Mouse (Mus musculus) liver, embryonic 16.5 days (tissue): ENCODE measurements around the gene P3h1. TPM values are rescaled to one million over a fixed set of nuclear protein-coding genes. Genes with fewer than 3 reads are reported as not detected.
A peak's percentile ranks its signal among the peaks of the same experiment; 100 is the strongest.

Source experiments
- ATAC-seq: fragments of 200-750 bp; cut with Nextera tagmentation; 2 replicates; pipeline ENCODE4 v1.8.0; 2017; ENCODE audit warnings: low read depth, mild to moderate bottlenecking, moderate number of reproducible peaks, moderate library complexity
- H3K27ac ChIP-seq: fragments of 300-500 bp; sonication (generic); 2 replicates; pipeline ENCODE4 v1.5.1; 2014; ENCODE audit warnings: mild to moderate bottlenecking, low read length
- H3K27me3 ChIP-seq: fragments of 300-500 bp; sonication (generic); 2 replicates; pipeline ENCODE4 v1.6.1; 2014; ENCODE audit warnings: low read depth, low read length, mixed read lengths; ENCODE audit not compliant: control insufficient read depth, insufficient read depth
- H3K36me3 ChIP-seq: fragments of 300-500 bp; sonication (generic); 2 replicates; pipeline ENCODE4 v1.6.1; 2014; ENCODE audit warnings: mild to moderate bottlenecking; ENCODE audit not compliant: control insufficient read depth, insufficient read depth
- H3K4me1 ChIP-seq: fragments of 300-500 bp; sonication (generic); 2 replicates; pipeline ENCODE4 v1.6.1; 2014; ENCODE audit warnings: low read depth, low read length, mixed read lengths; ENCODE audit not compliant: control insufficient read depth
- H3K4me2 ChIP-seq: fragments of 300-500 bp; sonication (generic); 2 replicates; pipeline ENCODE4 v1.6.1; 2014; ENCODE audit warnings: low read depth, low read length, mixed read lengths
- H3K4me3 ChIP-seq: fragments of 300-500 bp; sonication (generic); 2 replicates; pipeline ENCODE4 v1.5.1; 2014; ENCODE audit warnings: low read depth, mild to moderate bottlenecking, low read length
- H3K9ac ChIP-seq: fragments of 300-500 bp; sonication (generic); 2 replicates; pipeline ENCODE4 v1.6.1; 2014; ENCODE audit warnings: low read depth, low read length
- H3K9me3 ChIP-seq: fragments of 300-500 bp; sonication (generic); replicated peaks from 2 replicates; pipeline ENCODE4 v1.6.1; 2016; ENCODE audit warnings: low read length; ENCODE audit not compliant: control insufficient read depth
- WGBS: fragments of 180-500 bp; shearing (Covaris S2); extraction: QIAGEN DNeasy Blood & Tissue Kit; methylation state at CpG from one replicate; pipeline ENCODE4 v1.1.7; 2014; ENCODE audit not compliant: insufficient replicate concordance; 5-methylcytosine and 5-hydroxymethylcytosine counted together
- polyA plus RNA-seq: library from polyadenylated mRNA; unstranded; fragments of >200 nt; fragmentation: Nextera tagmentation; extraction: Ambion mirVana; gene quantifications from 2 replicates; pipeline ENCODE4 v1.2.1, GENCODE M21; 2015

P3h1 gene
- polyA plus RNA-seq, 1 experiment from 2014 or later = 9.0 TPM

- no peaks in the 10 kb centered on the region for H3K27me3 ChIP-seq
- no peak overlapping the region for H3K4me2 ChIP-seq
- H3K4me3 ChIP-seq = no peak overlapping the region
- H3K36me3 ChIP-seq = peaks cover 8% of the 10 kb centered on the region
- no peaks in the 10 kb centered on the region; the same call in 1 of the 2 replicates for H3K4me1 ChIP-seq
- no peaks in the 10 kb centered on the region for H3K9me3 ChIP-seq
- H3K9ac ChIP-seq = no peak overlapping the region
- H3K27ac ChIP-seq = no peak overlapping the region
- ATAC-seq = peak; percentile 53
- WGBS = 66% methylated on average over 9 of the region's 9 CpGs
These were observed 7.0 kb upstream of the P3h1 start for GRCm38 (mm10) chr4:119225719-119226118.

GRCm38 (mm10) chr4:119226751-119227150, 6.0 kb upstream of the P3h1 start:
- no peaks in the 10 kb centered on the region for H3K27me3 ChIP-seq
- H3K36me3 ChIP-seq = peaks cover 8% of the 10 kb centered on the region
- peaks cover 6% of the 10 kb centered on the region for H3K4me1 ChIP-seq
- H3K4me2 ChIP-seq = no peak overlapping the region
- 0 out of 2 replicates have a peak, but pooled peaks have one; percentile 38 for ATAC-seq
- no peak overlapping the region for H3K4me3 ChIP-seq
- no peak overlapping the region for H3K27ac ChIP-seq
- H3K9me3 ChIP-seq = no peaks in the 10 kb centered on the region
- 75% methylated on average over 11 of the region's 11 CpGs for WGBS
- H3K9ac ChIP-seq = no peak overlapping the region

GRCm38 (mm10) chr4:119233256-119233901, 664 bp downstream of the P3h1 start:
- peak; percentile 42 for ATAC-seq
- Histone ChIP-seq H3K27me3 (peaks cover 6% of the 10 kb centered on the region; the same call in 1 of the 2 replicates), H3K27ac (0 out of 2 replicates have a peak overlapping the region, but pooled peaks have one; percentile 23), H3K36me3 (no peaks in the 10 kb centered on the region), H3K9ac (peak overlapping the region; percentile 79), H3K4me2 (peak overlapping the region; percentile 98), H3K4me3 (peak overlapping the region; percentile 89), H3K9me3 (no peaks in the 10 kb centered on the region), H3K4me1 (peaks cover 19% of the 10 kb centered on the region)
- under 1% methylated on average over 36 of the region's 36 CpGs for WGBS

- H3K4me2 ChIP-seq = peak overlapping the region; percentile 98
- H3K27me3 ChIP-seq = peaks cover 6% of the 10 kb centered on the region; the same call in 1 of the 2 replicates
- 0 out of 2 replicates have a peak overlapping the region, but pooled peaks have one; percentile 89 for H3K4me3 ChIP-seq
- peaks cover 25% of the 10 kb centered on the region for H3K4me1 ChIP-seq
- no peaks in the 10 kb centered on the region for H3K9me3 ChIP-seq
- H3K36me3 ChIP-seq = no peaks in the 10 kb centered on the region
- no peak overlapping the region for H3K27ac ChIP-seq
- ATAC-seq = no peak
- H3K9ac ChIP-seq = no peak overlapping the region
- WGBS = 65% methylated on average over 3 of the region's 3 CpGs
These were observed 1.6 kb downstream of the P3h1 start for GRCm38 (mm10) chr4:119234348-119234747.

- Histone ChIP-seq H3K4me1 (peaks cover 13% of the 10 kb centered on the region), H3K9ac (no peak overlapping the region), H3K4me3 (peak overlapping the region; percentile 35), H3K9me3 (no peaks in the 10 kb centered on the region), H3K27ac (no peak overlapping the region), H3K36me3 (no peaks in the 10 kb centered on the region), H3K27me3 (peaks cover 3% of the 10 kb centered on the region; the same call in 1 of the 2 replicates), H3K4me2 (peak overlapping the region; percentile 45)
- peak; percentile 53 for ATAC-seq
- WGBS = 49% methylated on average over 3 of the region's 3 CpGs
These were observed 5.9 kb downstream of the P3h1 start for GRCm38 (mm10) chr4:119238661-119239060.

- Histone ChIP-seq H3K27ac (0 out of 2 replicates have a peak overlapping the region, but pooled peaks have one; percentile 4), H3K4me3 (peak overlapping the region; percentile 35)
These were observed 6.5 kb downstream of the P3h1 start for GRCm38 (mm10) chr4:119239181-119239682.

GRCm38 (mm10) chr4:119241664-119242063, 8.9 kb downstream of the P3h1 start:
- no peak overlapping the region for H3K4me2 ChIP-seq
- 72% methylated on average over 14 of the region's 14 CpGs for WGBS
- H3K9me3 ChIP-seq = no peaks in the 10 kb centered on the region
- no peak overlapping the region for H3K4me3 ChIP-seq
- H3K36me3 ChIP-seq = no peaks in the 10 kb centered on the region
- H3K27me3 ChIP-seq = no peaks in the 10 kb centered on the region
- peaks cover 11% of the 10 kb centered on the region for H3K4me1 ChIP-seq
- ATAC-seq = no peak
- H3K9ac ChIP-seq = no peak overlapping the region
- no peak overlapping the region for H3K27ac ChIP-seq

More at GRCm38 (mm10) chr4:119239181-119239682, 6.5 kb downstream of the P3h1 start:
- H3K4me1 ChIP-seq = peaks cover 11% of the 10 kb centered on the region
- WGBS = 13% methylated on average over 12 of the region's 12 CpGs
- peak; percentile 57 for ATAC-seq
- peak overlapping the region; percentile 46 for H3K9ac ChIP-seq
- 0 out of 2 replicates have a peak, but pooled peaks cover 2% of the 10 kb centered on the region for H3K27me3 ChIP-seq
- peak overlapping the region; percentile 45 for H3K4me2 ChIP-seq
- no peaks in the 10 kb centered on the region for H3K9me3 ChIP-seq
- no peaks in the 10 kb centered on the region for H3K36me3 ChIP-seq

- Histone ChIP-seq H3K36me3 (no peaks in the 10 kb centered on the region), H3K4me1 (peaks cover 11% of the 10 kb centered on the region), H3K9ac (no peak overlapping the region), H3K4me2 (no peak overlapping the region), H3K4me3 (no peak overlapping the region), H3K9me3 (no peaks in the 10 kb centered on the region), H3K27ac (no peak overlapping the region), H3K27me3 (no peaks in the 10 kb centered on the region)
- no peak for ATAC-seq
- WGBS = 75% methylated on average over 12 of the region's 12 CpGs
These were observed 9.9 kb downstream of the P3h1 start for GRCm38 (mm10) chr4:119242571-119242970.
